Mouse (Mus musculus) kidney, adult 2 months (tissue): ENCODE measurements at regions not wholly inside any gene's neighbourhood (a gene's known extent, or its start where the extent isn't known, plus 50 kb on each side); places are given as distances from the start of the nearest gene placed in this dataset.

Source experiments
- DNase-seq: peaks from one replicate; pipeline ENCODE4 v3.0.0; 2021
- H3K27ac ChIP-seq: fragments of 200-500 bp; 2 replicates; pipeline ENCODE4 v1.5.1; 2012; ENCODE audit warnings: low read depth, low read length, control low read depth, inconsistent platforms; ENCODE audit not compliant: insufficient read depth
- H3K27me3 ChIP-seq: fragments of 200-500 bp; replicated peaks from 2 replicates; pipeline ENCODE4 v1.6.1; 2012; ENCODE audit warnings: mild to moderate bottlenecking, moderate library complexity, low read length, inconsistent platforms; ENCODE audit not compliant: control insufficient read depth, insufficient read depth
- H3K36me3 ChIP-seq: fragments of 200-500 bp; 2 replicates; pipeline ENCODE4 v1.6.1; 2012; ENCODE audit warnings: mild to moderate bottlenecking, moderate library complexity, low read length, inconsistent platforms; ENCODE audit not compliant: control insufficient read depth, insufficient read depth
- H3K4me1 ChIP-seq: fragments of 200-500 bp; 2 replicates; pipeline ENCODE4 v1.6.1; 2011; ENCODE audit warnings: low read length; ENCODE audit not compliant: control insufficient read depth, insufficient read depth
- H3K4me3 ChIP-seq: fragments of 200-500 bp; 2 replicates; pipeline ENCODE4 v1.5.1; 2011; ENCODE audit warnings: mild to moderate bottlenecking, low read depth, low read length, control low read depth; ENCODE audit not compliant: insufficient read depth
- CTCF ChIP-seq: fragments of 200-500 bp; conservative IDR thresholded peaks from 2 replicates; pipeline ENCODE4 v1.5.1; 2011; ENCODE audit warnings: low read depth, mild to moderate bottlenecking, control low read depth, low read length, moderate library complexity, mixed read lengths; ENCODE audit not compliant: insufficient read depth, insufficient read length
- POLR2A ChIP-seq: fragments of 200-500 bp; IDR thresholded peaks from one replicate; pipeline ENCODE4 v1.6.1; 2011; ENCODE audit warnings: low read depth, low read length, control low read depth
- WGBS: fragments of 180-500 bp; shearing (Covaris S2); methylation state at CpG from one replicate; pipeline ENCODE4 v1.1.7; 2018; 5-methylcytosine and 5-hydroxymethylcytosine counted together

DNA sequence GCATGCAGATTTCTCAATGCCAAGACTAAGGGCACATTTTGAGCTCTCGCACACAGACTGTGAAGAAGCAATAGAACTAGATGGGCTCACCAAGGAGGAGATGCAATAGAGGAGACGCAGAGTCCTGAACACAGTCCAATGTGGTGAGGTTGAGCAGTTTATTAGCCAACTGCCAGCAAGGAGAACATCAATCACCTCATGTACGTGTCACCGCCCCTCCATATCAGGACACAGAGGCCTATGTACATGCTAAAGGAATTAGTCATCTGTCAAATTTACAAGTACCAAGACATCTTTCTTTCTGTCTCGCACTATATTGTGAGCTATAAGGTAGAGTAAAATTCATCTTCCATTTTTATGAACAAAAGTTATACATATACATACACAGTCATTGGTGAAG, 1228.9 kb downstream of the Gsdmc2 start:
- TF ChIP-seq POLR2A: no peak
- TF ChIP-seq CTCF: no peak
- Histone ChIP-seq H3K27me3 (no peaks in the 10 kb centered on the region), H3K4me1 (no peaks in the 10 kb centered on the region), H3K27ac (no peak overlapping the region), H3K4me3 (no peak overlapping the region), H3K36me3 (no peaks in the 10 kb centered on the region)
- 89% methylated on average over 5 of the region's 5 CpGs for WGBS
- DNase-seq: no peak

DNA sequence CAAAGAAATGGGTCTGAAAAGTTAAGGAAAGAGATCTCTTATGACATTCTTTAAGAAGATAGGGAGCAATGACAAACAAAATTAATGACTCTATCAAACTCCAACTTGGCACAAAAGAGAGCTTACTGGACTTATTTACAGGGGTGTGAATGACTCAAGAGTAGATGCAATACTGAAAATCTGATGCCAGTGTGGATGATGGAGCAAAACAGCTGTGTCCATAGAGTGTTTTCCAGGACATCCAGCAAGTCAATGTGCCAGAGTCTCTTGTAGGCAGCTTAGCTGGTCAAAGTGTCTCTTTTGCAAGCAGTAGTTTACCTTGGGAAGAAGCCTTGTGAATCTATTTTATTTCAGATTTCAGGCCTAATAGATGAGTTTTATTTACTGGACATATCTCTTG, 1248.2 kb downstream of the Gsdmc2 start:
- Histone ChIP-seq H3K36me3 (no peaks in the 10 kb centered on the region), H3K4me3 (no peak overlapping the region), H3K4me1 (no peaks in the 10 kb centered on the region), H3K27ac (no peak overlapping the region), H3K27me3 (no peaks in the 10 kb centered on the region)
- DNase-seq: no peak
- TF ChIP-seq CTCF: no peak
- TF ChIP-seq POLR2A: no peak

DNA sequence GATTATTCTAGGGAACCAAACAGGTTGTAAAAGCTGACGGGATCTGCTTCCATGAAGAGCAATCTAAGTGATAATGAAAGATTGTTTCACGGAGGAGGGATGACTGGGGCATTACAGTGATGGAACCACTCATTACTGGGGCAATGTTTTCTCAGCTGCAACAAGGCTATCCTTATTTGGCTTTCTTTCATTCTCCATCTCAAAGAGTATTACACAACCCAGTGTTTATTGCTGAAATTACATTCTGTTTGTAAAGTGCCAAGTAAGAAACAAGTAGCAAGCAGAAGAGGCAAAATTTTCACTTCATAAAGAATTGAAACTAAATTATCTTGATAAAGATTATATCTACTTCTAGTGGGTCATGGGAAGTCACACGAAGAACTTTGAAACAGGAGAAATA, 1256.4 kb downstream of the Gsdmc2 start:
- Histone ChIP-seq H3K36me3 (no peaks in the 10 kb centered on the region), H3K4me1 (no peaks in the 10 kb centered on the region), H3K4me3 (no peak overlapping the region), H3K27ac (no peak overlapping the region), H3K27me3 (no peaks in the 10 kb centered on the region)
- no peak for DNase-seq
- TF ChIP-seq CTCF (no peak), POLR2A (no peak)
- 65% methylated on average over 3 of the region's 3 CpGs for WGBS

DNA sequence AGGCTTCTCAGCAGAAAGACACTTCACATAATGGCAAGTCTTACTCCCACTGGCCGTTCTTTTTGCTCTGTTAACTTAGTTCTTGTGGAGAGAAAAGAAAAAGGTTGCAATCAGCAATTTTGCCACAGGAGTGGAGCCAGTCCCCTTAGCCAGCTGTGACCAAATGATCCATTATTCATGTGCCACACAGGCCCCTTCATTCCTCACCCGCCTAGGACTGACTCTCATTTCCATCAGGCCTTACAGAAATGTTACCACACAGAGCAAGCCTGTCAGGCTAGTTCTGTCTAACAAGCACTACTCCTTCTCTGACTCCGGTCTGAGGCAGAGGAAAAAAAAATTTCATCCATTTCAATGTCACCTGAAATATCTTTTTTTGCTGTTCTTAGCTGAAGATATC, 1266.2 kb downstream of the Gsdmc2 start:
- Histone ChIP-seq H3K27ac (no peak overlapping the region), H3K27me3 (no peaks in the 10 kb centered on the region), H3K4me1 (no peaks in the 10 kb centered on the region), H3K36me3 (no peaks in the 10 kb centered on the region), H3K4me3 (no peak overlapping the region)
- 54% methylated on average over 3 of the region's 3 CpGs for WGBS
- TF ChIP-seq POLR2A: no peak
- no peak for TF ChIP-seq CTCF
- peak; percentile 27 for DNase-seq

DNA sequence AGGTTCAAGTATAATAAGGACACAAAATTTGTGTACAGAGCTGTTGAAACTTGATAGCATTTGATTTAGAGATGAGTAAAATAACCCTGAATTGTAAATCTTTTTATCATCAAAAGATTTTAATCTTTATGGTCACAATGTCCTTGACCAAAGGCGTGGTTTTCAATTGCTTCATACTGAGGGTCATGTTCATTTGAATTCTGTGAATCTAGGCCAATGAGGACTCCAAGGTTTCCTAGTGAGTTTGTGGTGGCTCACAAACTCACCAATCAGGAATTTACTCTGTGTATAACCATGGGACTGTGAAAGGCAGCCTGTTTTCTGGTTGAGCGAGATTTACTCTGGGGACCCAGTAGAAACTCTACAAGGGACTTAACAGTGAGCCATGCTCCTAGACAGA, 1269.2 kb downstream of the Gsdmc2 start:
- 80% methylated on average over 2 of the region's 2 CpGs for WGBS
- TF ChIP-seq CTCF (no peak), POLR2A (no peak)

DNA sequence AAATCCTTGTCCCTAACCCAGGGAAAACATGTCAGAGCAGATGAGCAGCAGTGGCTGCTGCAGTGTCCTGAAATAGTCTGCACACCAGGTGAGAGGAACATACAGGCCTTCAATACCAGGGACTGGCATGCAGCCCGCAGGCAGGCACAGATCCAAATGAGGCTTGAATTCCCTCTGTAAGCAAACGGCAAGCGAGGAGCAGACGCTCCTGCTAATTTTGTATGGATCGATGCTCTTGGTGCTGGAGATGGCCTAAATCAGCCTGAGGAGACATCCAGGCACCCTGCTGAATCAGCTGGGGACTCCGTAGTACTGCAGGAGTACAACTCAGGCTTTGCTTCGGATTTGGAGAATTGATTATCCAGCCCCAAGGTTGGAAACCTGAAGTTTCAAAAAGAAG, 1273.2 kb downstream of the Gsdmc2 start:
- Histone ChIP-seq H3K27me3 (no peaks in the 10 kb centered on the region), H3K4me1 (no peaks in the 10 kb centered on the region), H3K27ac (no peak overlapping the region), H3K4me3 (no peak overlapping the region), H3K36me3 (no peaks in the 10 kb centered on the region)
- 50% methylated on average over 7 of the region's 7 CpGs for WGBS
- DNase-seq: peak; percentile 56
- TF ChIP-seq POLR2A (no peak), CTCF (no peak)

More for the DNA sequence above, 1269.2 kb downstream of the Gsdmc2 start:
- no peak overlapping the region for H3K4me3 ChIP-seq
- no peaks in the 10 kb centered on the region for H3K4me1 ChIP-seq
- no peaks in the 10 kb centered on the region for H3K36me3 ChIP-seq
- no peaks in the 10 kb centered on the region for H3K27me3 ChIP-seq
- DNase-seq: no peak
- H3K27ac ChIP-seq: no peak overlapping the region

DNA sequence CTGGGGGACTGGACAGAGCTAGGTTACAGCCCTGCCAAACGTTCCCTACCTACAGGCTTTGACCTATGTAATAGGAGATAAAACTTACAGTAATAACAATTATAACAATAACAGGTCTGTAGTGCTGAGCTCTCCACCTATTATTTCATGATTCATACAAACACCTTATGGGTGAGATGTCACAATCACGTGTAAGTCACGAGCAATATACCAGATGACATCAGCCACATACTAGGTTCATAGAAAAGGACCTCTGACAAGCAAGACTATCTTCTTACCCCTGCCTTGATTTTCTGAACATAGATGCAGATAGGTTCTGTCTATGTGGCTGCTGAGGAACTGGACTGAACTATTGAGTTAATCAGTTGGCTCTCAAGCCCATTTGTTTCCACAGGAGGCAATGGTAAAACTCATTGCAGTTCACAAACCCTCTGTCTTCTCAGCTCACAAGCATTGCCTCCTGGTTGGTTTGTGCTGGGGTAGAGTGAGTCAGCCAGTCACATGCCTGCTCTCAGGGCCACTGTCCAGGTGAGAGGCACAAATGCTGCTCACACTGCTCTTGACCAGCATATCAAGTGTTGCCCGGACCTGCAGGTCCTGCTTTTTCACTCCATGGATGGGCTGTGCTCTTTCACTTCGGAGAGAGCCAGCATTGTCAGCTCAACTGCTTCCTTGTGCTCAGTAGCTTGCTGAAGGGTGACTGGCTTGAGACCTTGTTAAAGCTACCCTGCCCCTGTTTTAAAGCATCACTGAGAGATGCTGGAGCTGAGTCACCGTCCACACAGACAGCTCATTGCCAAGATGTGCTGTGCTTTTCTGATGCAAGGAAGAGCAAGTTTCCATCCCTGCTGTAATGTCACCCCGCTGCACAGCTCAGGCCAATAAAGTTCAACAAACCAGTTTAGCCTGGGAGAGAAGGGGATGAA, 1275.9 kb downstream of the Gsdmc2 start:
- 74% methylated on average over 7 of the region's 7 CpGs for WGBS
- Histone ChIP-seq H3K4me1 (0 out of 2 replicates have a peak, but pooled peaks cover 4% of the 10 kb centered on the region), H3K4me3 (no peak overlapping the region), H3K27me3 (no peaks in the 10 kb centered on the region; the same call in 1 of the 2 replicates), H3K36me3 (no peaks in the 10 kb centered on the region), H3K27ac (no peak overlapping the region)
- TF ChIP-seq POLR2A: no peak
- TF ChIP-seq CTCF: no peak
- DNase-seq: no peak
